Mouse (Mus musculus) MEL (cell line): ENCODE measurements around the gene Pou3f1. TPM values are rescaled to one million over a fixed set of nuclear protein-coding genes. Genes with fewer than 3 reads are reported as not detected.

Source experiments
- DNase-seq: peaks from one replicate; pipeline ENCODE4 v3.0.0; 2011; ENCODE audit warnings: low read depth, low spot score
- H3K27ac ChIP-seq: 2 replicates; pipeline ENCODE4 v1.5.1; 2012; ENCODE audit warnings: low read depth, mild to moderate bottlenecking, control low read depth, low read length, moderate library complexity; ENCODE audit not compliant: control insufficient read depth
- H3K27me3 ChIP-seq, 2 experiments: fragments of 150-350 bp in 1 of 2; sonication (generic) in 1 of 2; 2 replicates each; pipeline ENCODE4 v1.6.1; 2012; ENCODE audit warnings: low read length in 2 of 2, mild to moderate bottlenecking in 2 of 2, improper control_type of control experiment in 1 of 2, moderate library complexity in 1 of 2; ENCODE audit not compliant: insufficient read depth in 2 of 2, control insufficient read depth in 1 of 2
- H3K36me3 ChIP-seq, 2 experiments: 2 replicates each; pipeline ENCODE4 v1.6.1; 2012 to 2014; ENCODE audit warnings: low read length in 2 of 2, improper control_type of control experiment in 1 of 2, inconsistent platforms in 1 of 2, mild to moderate bottlenecking in 1 of 2; ENCODE audit not compliant: insufficient read depth in 2 of 2, control insufficient read depth in 1 of 2
- H3K4me1 ChIP-seq, 2 experiments: fragments of 150-350 bp in 1 of 2; sonication (generic) in 1 of 2; 2 replicates each; pipeline ENCODE4 v1.6.1; 2012; ENCODE audit warnings: low read length in 2 of 2, improper control_type of control experiment in 1 of 2, mild to moderate bottlenecking in 1 of 2; ENCODE audit not compliant: insufficient read depth in 2 of 2, control insufficient read depth in 1 of 2
- H3K4me3 ChIP-seq, 2 experiments: fragments of 150-350 bp in 1 of 2; sonication (generic) in 1 of 2; 2 replicates each; pipeline ENCODE4 v1.5.1; 2012; ENCODE audit warnings: low read depth in 2 of 2, low read length in 2 of 2, mild to moderate bottlenecking in 2 of 2, moderate library complexity in 2 of 2, control low read depth in 1 of 2, improper control_type of control experiment in 1 of 2; ENCODE audit not compliant: control insufficient read depth in 1 of 2, insufficient read depth in 1 of 2
- H3K79me2 ChIP-seq: 2 replicates; pipeline ENCODE4 v1.6.1; 2012; ENCODE audit warnings: mild to moderate bottlenecking, low read length, moderate library complexity; ENCODE audit not compliant: control insufficient read depth, poor library complexity, insufficient read depth
- H3K9ac ChIP-seq: 2 replicates; pipeline ENCODE4 v1.6.1; 2012; ENCODE audit warnings: low read depth, mild to moderate bottlenecking, control low read depth, low read length, moderate library complexity; ENCODE audit not compliant: control insufficient read depth, poor library complexity, severe bottlenecking
- H3K9me3 ChIP-seq: fragments of 150-350 bp; sonication (generic); replicated peaks from 2 replicates; pipeline ENCODE4 v1.6.1; 2012; ENCODE audit warnings: mild to moderate bottlenecking, low read length, improper control_type of control experiment, moderate library complexity; ENCODE audit not compliant: insufficient read depth
- ELF1 ChIP-seq: IDR thresholded peaks from 2 replicates; pipeline ENCODE4 v1.6.1; 2014; ENCODE audit warnings: low read depth, mild to moderate bottlenecking, inconsistent platforms, low read length, improper control_type of control experiment, moderate library complexity
- MAZ ChIP-seq: IDR thresholded peaks from 2 replicates; pipeline ENCODE4 v1.6.1; 2012; ENCODE audit warnings: low read depth, mild to moderate bottlenecking, inconsistent platforms, low read length, improper control_type of control experiment
- MXI1 ChIP-seq: IDR thresholded peaks from 2 replicates; pipeline ENCODE4 v1.6.1; 2011; ENCODE audit warnings: mild to moderate bottlenecking, low read depth, low read length, improper control_type of control experiment
- MYB ChIP-seq: IDR thresholded peaks from 2 replicates; pipeline ENCODE4 v1.6.1; 2011; ENCODE audit warnings: mild to moderate bottlenecking, low read depth, low read length, improper control_type of control experiment
- MYC ChIP-seq: IDR thresholded peaks from 2 replicates; pipeline ENCODE4 v1.6.1; 2011; ENCODE audit warnings: low read depth, mild to moderate bottlenecking, low read length, improper control_type of control experiment, moderate library complexity
- RAD21 ChIP-seq: IDR thresholded peaks from 2 replicates; pipeline ENCODE4 v1.6.1; 2011; ENCODE audit warnings: mild to moderate bottlenecking, low read depth, low read length, improper control_type of control experiment
- polyA plus RNA-seq, 2 experiments: library from polyadenylated mRNA; stranded (reverse) in 1 of 2; unstranded in 1 of 2; fragments of >175 nt in 1 of 2; fragments of >200 nt in 1 of 2; gene quantifications; 2 replicates each; pipeline versions ENCODE4 v1.2.1 to v1.2.4; 2012; ENCODE audit warnings: low replicate concordance in 2 of 2, low read depth in 1 of 2; ENCODE audit not compliant: insufficient read length in 2 of 2, insufficient read depth in 1 of 2, missing spikeins in 1 of 2
- total RNA-seq: library from RNA; depleted of rRNA; stranded (reverse); fragments of 300-350 nt; gene quantifications from 2 replicates; pipeline ENCODE4 v1.2.3, GENCODE M21; 2012

Gene Pou3f1
- total and polyA plus RNA-seq, 3 experiments, result not detected

DNA sequence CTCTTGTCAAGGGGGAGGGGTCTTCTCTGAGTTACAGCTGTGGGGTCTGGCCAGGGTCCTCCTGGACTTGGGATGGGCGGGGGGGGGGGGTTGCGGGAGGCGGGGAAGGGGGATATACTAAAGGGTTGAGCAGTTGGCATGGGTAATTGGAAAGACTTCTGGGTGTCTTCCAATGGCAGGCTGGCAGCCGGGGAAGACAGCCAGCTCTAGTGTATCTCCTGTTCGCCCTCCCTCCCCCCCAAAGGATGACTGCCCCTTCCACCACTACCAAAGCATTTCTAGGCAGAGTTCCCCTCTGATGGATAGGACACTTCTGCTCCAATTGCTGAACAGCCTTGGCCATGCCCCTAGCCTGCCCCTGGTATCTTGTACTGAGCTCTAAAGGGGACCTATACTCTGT lies 45.3 kb downstream of the Pou3f1 start:
- H3K9me3 ChIP-seq, result no peaks in the 10 kb centered on the region
- H3K36me3 ChIP-seq, result peaks cover 0 to 31% of the 10 kb centered on the region in 2 experiments; a peak in 2 of 4 replicates
- H3K27ac ChIP-seq, result no peak overlapping the region
- peaks cover 10% of the 10 kb centered on the region for H3K79me2 ChIP-seq
- no peak for DNase-seq
- H3K4me1 ChIP-seq, result peaks cover 11 to 32% of the 10 kb centered on the region in 2 experiments
- peak overlapping the region; percentile 77 for H3K9ac ChIP-seq
- H3K27me3 ChIP-seq, result no peaks in the 10 kb centered on the region
- peak overlapping the region in 1 of 2 experiments; percentile 90; a peak in 1 of 4 replicates for H3K4me3 ChIP-seq
- TF ChIP-seq MYC (no peak), MAZ (no peak), RAD21 (no peak)

DNA sequence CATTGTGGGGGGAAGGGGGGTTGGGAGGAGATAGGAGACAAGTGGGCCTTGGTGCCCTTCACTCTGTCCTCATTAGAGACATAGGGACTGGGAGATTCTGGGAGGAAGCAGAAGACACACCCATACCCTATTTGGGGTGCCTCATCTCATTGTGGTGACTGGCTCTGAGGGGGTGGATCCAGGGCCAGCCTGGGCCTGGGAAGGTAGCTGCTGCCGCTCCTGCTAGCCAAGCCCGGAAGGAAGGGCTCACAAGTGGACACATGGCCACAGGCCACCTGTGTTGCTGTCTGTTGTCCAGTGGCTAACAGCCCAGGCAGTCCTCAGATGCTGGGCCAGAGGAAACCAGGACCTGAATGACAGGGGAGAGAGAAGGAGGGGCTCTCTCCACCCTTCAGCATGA lies 46.8 kb downstream of the Pou3f1 start:
- H3K4me3 ChIP-seq, result peak overlapping the region in 1 of 2 experiments; percentile 14; a peak in 1 of 4 replicates
- H3K27ac ChIP-seq, result peak overlapping the region; percentile 61
- no peaks in the 10 kb centered on the region for H3K9me3 ChIP-seq
- TF ChIP-seq ELF1 (no peak), MXI1 (peak; percentile 37; the same call in 1 of the 2 replicates)
- H3K4me1 ChIP-seq, result peaks cover 11 to 32% of the 10 kb centered on the region in 2 experiments
- H3K27me3 ChIP-seq, result no peaks in the 10 kb centered on the region
- DNase-seq, result peak; percentile 64
- peaks cover 10% of the 10 kb centered on the region for H3K79me2 ChIP-seq
- peaks cover 0 to 31% of the 10 kb centered on the region in 2 experiments; a peak in 2 of 4 replicates for H3K36me3 ChIP-seq
- peak overlapping the region; percentile 36; the same call in 1 of the 2 replicates for H3K9ac ChIP-seq

DNA sequence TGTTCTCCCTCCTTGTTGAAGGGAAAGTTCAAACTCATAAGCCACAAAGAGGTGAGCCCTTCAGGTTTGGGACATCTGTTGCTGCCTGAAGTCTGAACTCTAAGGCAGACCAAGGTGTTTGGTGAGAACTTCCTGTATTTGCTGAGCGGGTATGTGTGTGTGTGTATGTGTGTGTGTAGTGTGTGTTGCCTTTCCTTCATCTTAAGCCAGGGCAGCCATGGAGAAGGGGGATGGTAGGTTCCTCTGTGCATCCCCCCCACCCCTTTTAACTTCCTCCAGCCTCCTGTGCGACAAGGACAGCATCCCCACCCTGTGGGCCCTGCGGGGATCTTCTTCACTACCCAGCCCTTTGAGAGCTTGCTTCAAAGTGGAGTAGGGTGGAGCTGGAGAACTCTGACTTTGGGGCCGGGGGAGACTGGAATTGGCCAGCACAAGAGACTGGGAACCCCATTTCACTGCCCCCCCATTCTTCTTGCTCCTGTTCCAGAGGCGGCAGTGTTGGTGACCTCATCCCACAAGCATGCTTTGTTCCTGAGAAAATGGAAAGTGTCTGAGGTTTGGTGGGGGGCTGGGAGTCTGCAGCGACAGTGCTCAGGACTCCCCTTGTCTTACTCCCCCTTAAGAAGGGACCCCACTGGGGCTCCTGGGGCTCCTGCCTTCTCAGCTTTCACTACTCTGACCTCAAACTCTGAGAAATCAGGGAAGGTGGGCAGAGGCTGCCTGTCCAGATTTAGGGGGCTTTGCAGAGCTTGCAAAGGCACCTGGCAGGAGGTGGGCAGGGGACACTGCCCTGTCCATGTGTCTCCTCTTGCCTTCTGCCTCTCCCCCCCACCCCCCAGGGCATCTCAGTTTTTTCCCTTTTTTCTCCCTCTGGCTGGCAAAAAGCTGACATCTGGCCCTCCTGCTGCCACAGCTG lies 47.5 kb downstream of the Pou3f1 start:
- no peaks in the 10 kb centered on the region for H3K9me3 ChIP-seq
- no peaks in the 10 kb centered on the region for H3K27me3 ChIP-seq
- H3K9ac ChIP-seq, result peak overlapping the region; percentile 36
- peaks cover 0 to 31% of the 10 kb centered on the region in 2 experiments; a peak in 2 of 4 replicates for H3K36me3 ChIP-seq
- H3K27ac ChIP-seq, result peak overlapping the region; percentile 61
- TF ChIP-seq ELF1 (peak; percentile 47; the same call in 1 of the 2 replicates), MYB (no peak)
- DNase-seq, result peak; percentile 72
- peaks cover 10% of the 10 kb centered on the region for H3K79me2 ChIP-seq
- H3K4me1 ChIP-seq, result peaks cover 11 to 32% of the 10 kb centered on the region in 2 experiments
- peak overlapping the region in 1 of 2 experiments; percentile 14; a peak in 1 of 4 replicates for H3K4me3 ChIP-seq
